Comparison of ENCODE assay signal across 8 mouse cellular contexts in the genomic region with DNA sequence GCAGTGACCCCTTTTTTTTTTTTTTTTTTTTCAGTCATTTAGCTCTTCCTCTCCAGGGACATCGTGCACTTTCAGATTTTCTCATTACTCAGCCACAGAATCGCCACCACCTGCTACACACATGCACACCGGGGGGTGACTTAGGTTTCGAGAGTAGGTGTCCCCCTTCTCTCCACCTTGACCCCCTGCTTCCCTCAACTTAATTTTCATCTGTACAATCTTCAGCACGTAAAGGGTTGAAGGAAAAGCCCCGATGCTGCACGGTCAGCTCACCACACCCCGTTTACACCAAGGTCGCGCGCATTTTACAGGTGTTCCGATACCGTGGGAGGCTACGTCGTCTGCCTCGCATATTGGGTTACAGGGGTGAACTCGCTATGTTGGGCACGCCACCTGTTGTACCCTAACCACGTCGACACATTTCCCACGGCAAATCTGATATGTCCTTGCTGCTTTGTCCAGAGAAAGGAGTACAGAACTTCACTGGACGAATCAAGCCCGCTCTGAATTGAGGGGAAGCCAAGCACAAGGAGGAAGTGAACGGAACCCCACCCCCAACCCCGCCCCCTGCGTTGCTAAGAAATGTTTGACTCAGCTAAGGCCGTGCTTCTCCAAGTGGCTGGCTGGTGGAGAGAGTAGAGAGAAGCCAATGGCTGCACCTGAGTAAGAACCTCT.
DNase-seq lines count a peak whose midpoint lies in the region; ATAC-seq and TF ChIP-seq lines count a peak whose summit lies in the region.

No protein-coding gene starts in this region.

- WGBS in hindbrain, embryonic 12.5 days: 7% methylated on average over 27 of the region's 27 CpGs
- 1% methylated on average over 27 of the region's 27 CpGs for WGBS in limb, embryonic 15.5 days
- 5% methylated on average over 27 of the region's 27 CpGs for WGBS in midbrain, embryonic 14.5 days
- 4% methylated on average over 27 of the region's 27 CpGs for WGBS in stomach, embryonic 16.5 days

- DNase-seq in 416B (ENCODE audit: low read depth): peak; percentile 90
- peak; percentile 81 for DNase-seq in MEL-GATA-1-ER (ENCODE audit: extremely low read depth, low read depth)
- peak; percentile 59 for DNase-seq in midbrain, embryonic 14.5 days
- no peak for DNase-seq in left cerebral cortex, adult 18-20 months (ENCODE audit: low spot score in 2 of 2)

- H3K9ac ChIP-seq in hindbrain, embryonic 12.5 days: 0 out of 2 replicates have a peak overlapping the region, but pooled peaks have one; percentile 5
- H3K9ac ChIP-seq in limb, embryonic 15.5 days: peak overlapping the region; percentile 20; the same call in 1 of the 2 replicates
- no peak overlapping the region for H3K9ac ChIP-seq in midbrain, embryonic 14.5 days (replicated peaks; ENCODE audit: low read length)
- peak overlapping the region; percentile 71 for H3K9ac ChIP-seq in stomach, embryonic 16.5 days (ENCODE audit: low read length)

- no peak for ATAC-seq in hindbrain, embryonic 12.5 days (ENCODE audit: low FRiP score)
- peak; percentile 61; the same call in 1 of the 2 replicates for ATAC-seq in limb, embryonic 15.5 days (ENCODE audit: insufficient number of reproducible peaks, low FRiP score, low TSS enrichment, low read depth)
- ATAC-seq in midbrain, embryonic 14.5 days (ENCODE audit: low FRiP score, low TSS enrichment): no peak
- peak; percentile 89 for ATAC-seq in stomach, embryonic 16.5 days (ENCODE audit: insufficient read depth, low FRiP score)

- peak overlapping the region; percentile 41 for H3K4me3 ChIP-seq in embryonic fibroblast, embryonic 13.5 days (ENCODE audit: insufficient read depth, low read length)
- peak overlapping the region; percentile 28 for H3K4me3 ChIP-seq in hindbrain, embryonic 12.5 days
- H3K4me3 ChIP-seq in limb, embryonic 15.5 days: peak overlapping the region; percentile 43
- H3K4me3 ChIP-seq in midbrain, embryonic 14.5 days (replicated peaks; ENCODE audit: low read depth, low read length): peak overlapping the region; percentile 29
- H3K4me3 ChIP-seq in stomach, embryonic 16.5 days (replicated peaks; ENCODE audit: low read length): peak overlapping the region; percentile 54

- H3K4me2 ChIP-seq in hindbrain, embryonic 12.5 days (replicated peaks): peak overlapping the region; percentile 63
- peak overlapping the region; percentile 83 for H3K4me2 ChIP-seq in limb, embryonic 15.5 days
- peak overlapping the region; percentile 51 for H3K4me2 ChIP-seq in midbrain, embryonic 14.5 days (ENCODE audit: low read length)
- H3K4me2 ChIP-seq in stomach, embryonic 16.5 days (ENCODE audit: low read depth, low read length): peak overlapping the region; percentile 84

- TF ChIP-seq CTCF in embryonic fibroblast, embryonic 13.5 days (IDR thresholded peaks at IDR 0.05; ENCODE audit: borderline replicate concordance, insufficient read depth, low read length): no peak

- no peaks in the 10 kb centered on the region for H3K36me3 ChIP-seq in hindbrain, embryonic 12.5 days
- no peaks in the 10 kb centered on the region for H3K36me3 ChIP-seq in limb, embryonic 15.5 days
- no peaks in the 10 kb centered on the region for H3K36me3 ChIP-seq in midbrain, embryonic 14.5 days (ENCODE audit: control insufficient read depth, insufficient read depth, low read length)
- H3K36me3 ChIP-seq in stomach, embryonic 16.5 days (ENCODE audit: control insufficient read depth, insufficient read depth, low read length): no peaks in the 10 kb centered on the region

- H3K4me1 ChIP-seq in embryonic fibroblast, embryonic 13.5 days (ENCODE audit: control insufficient read depth, insufficient read depth, low read length): no peaks in the 10 kb centered on the region
- peaks cover 9% of the 10 kb centered on the region for H3K4me1 ChIP-seq in hindbrain, embryonic 12.5 days
- peaks cover 5% of the 10 kb centered on the region for H3K4me1 ChIP-seq in limb, embryonic 15.5 days
- H3K4me1 ChIP-seq in midbrain, embryonic 14.5 days (ENCODE audit: control insufficient read depth, insufficient read depth, low read length): no peaks in the 10 kb centered on the region
- H3K4me1 ChIP-seq in stomach, embryonic 16.5 days (ENCODE audit: control insufficient read depth, insufficient read depth, low read length): peaks cover 20% of the 10 kb centered on the region

- no peak overlapping the region for H3K27ac ChIP-seq in embryonic fibroblast, embryonic 13.5 days (ENCODE audit: insufficient read depth, low read length)
- H3K27ac ChIP-seq in hindbrain, embryonic 12.5 days: no peak overlapping the region
- no peak overlapping the region for H3K27ac ChIP-seq in limb, embryonic 15.5 days
- no peak overlapping the region for H3K27ac ChIP-seq in midbrain, embryonic 14.5 days (replicated peaks; ENCODE audit: low read depth, low read length)
- peak overlapping the region; percentile 83 for H3K27ac ChIP-seq in stomach, embryonic 16.5 days (ENCODE audit: low read length)

- no peaks in the 10 kb centered on the region for H3K9me3 ChIP-seq in hindbrain, embryonic 12.5 days (replicated peaks)
- no peaks in the 10 kb centered on the region for H3K9me3 ChIP-seq in limb, embryonic 15.5 days
- H3K9me3 ChIP-seq in midbrain, embryonic 14.5 days (ENCODE audit: control insufficient read depth, low read length): no peaks in the 10 kb centered on the region
- no peaks in the 10 kb centered on the region for H3K9me3 ChIP-seq in stomach, embryonic 16.5 days (replicated peaks; ENCODE audit: control insufficient read depth, low read length)

- TF ChIP-seq POLR2A in embryonic fibroblast, embryonic 13.5 days (IDR thresholded peaks at IDR 0.05; ENCODE audit: low read depth, low read length): peak; percentile 42; the same call in 1 of the 2 replicates

- H3K27me3 ChIP-seq in hindbrain, embryonic 12.5 days: peaks cover 2% of the 10 kb centered on the region; the same call in 1 of the 2 replicates
- H3K27me3 ChIP-seq in limb, embryonic 15.5 days: no peaks in the 10 kb centered on the region
- H3K27me3 ChIP-seq in midbrain, embryonic 14.5 days (ENCODE audit: control insufficient read depth, insufficient read depth, low read length): no peaks in the 10 kb centered on the region
- H3K27me3 ChIP-seq in stomach, embryonic 16.5 days (ENCODE audit: control insufficient read depth, insufficient read depth, low read length): no peaks in the 10 kb centered on the region

Comparison
In these comparisons a context has a peak if more than half of its experiments do, and no peak if none do; other contexts are left out.
1. DNase-seq: peak in 416B (single experiment), MEL-GATA-1-ER (single experiment) and midbrain, embryonic 14.5 days (single experiment); none in left cerebral cortex, adult 18-20 months (0 of 2).
2. ATAC-seq: peak in limb, embryonic 15.5 days (single experiment) and stomach, embryonic 16.5 days (single experiment); none in hindbrain, embryonic 12.5 days (single experiment) and midbrain, embryonic 14.5 days (single experiment).
3. Peak in every context shown above with its lines, with median percentiles within 50 percentile points of each other: H3K4me3 ChIP-seq and H3K4me2 ChIP-seq.